27 mouse cellular contexts compared by ENCODE assay signal in genomic region chr4:101352178-101352577, GRCm38 (mm10).
"Had no signal": no experiment of that assay in that cellular context is flagged by ENCODE, and none has a peak within 500 bp of the region (broad histone marks: within the 10 kb centered on the region; RNA-seq: fewer than 3 reads in every experiment).

No protein-coding gene starts in this region.

- DNase-seq: forebrain, postnatal 0 days; gastrocnemius, postnatal 10 days; gastrocnemius, postnatal 36 days; heart, adult 11 months; heart, adult 2 months; heart, postnatal 14 days; heart, postnatal 36 days; kidney, adult 11 months; kidney, adult 8-10 months; kidney, postnatal 14 days; kidney, postnatal 36 days; layer of hippocampus, adult 9-11 months; layer of hippocampus, postnatal 36 days; left cerebral cortex, postnatal 4 days had no signal

- H3K27ac ChIP-seq: forebrain, embryonic 15.5 days; heart, embryonic 13.5 days; heart, embryonic 15.5 days; hindbrain, embryonic 13.5 days; hindbrain, embryonic 15.5 days; hindbrain, postnatal 0 days; kidney, postnatal 0 days; limb, embryonic 13.5 days; limb, embryonic 15.5 days; liver, embryonic 12.5 days; liver, embryonic 14.5 days had no signal

- H3K9me3 ChIP-seq: forebrain, embryonic 15.5 days; heart, embryonic 13.5 days; heart, embryonic 15.5 days; hindbrain, embryonic 13.5 days; hindbrain, embryonic 15.5 days; limb, embryonic 13.5 days; limb, embryonic 15.5 days; liver, embryonic 12.5 days had no signal

- H3K27me3 ChIP-seq: forebrain, embryonic 15.5 days; heart, embryonic 13.5 days; heart, embryonic 15.5 days; hindbrain, embryonic 13.5 days; hindbrain, embryonic 15.5 days; limb, embryonic 15.5 days had no signal

- H3K9ac ChIP-seq: forebrain, embryonic 15.5 days; forebrain, postnatal 0 days; heart, embryonic 13.5 days; heart, embryonic 15.5 days; hindbrain, embryonic 13.5 days; hindbrain, embryonic 15.5 days; limb, embryonic 13.5 days; limb, embryonic 15.5 days; liver, embryonic 12.5 days; liver, embryonic 14.5 days had no signal

- H3K36me3 ChIP-seq: heart, embryonic 13.5 days; heart, embryonic 15.5 days; hindbrain, embryonic 15.5 days; limb, embryonic 13.5 days; limb, embryonic 15.5 days; liver, embryonic 12.5 days had no signal

- H3K4me3 ChIP-seq: forebrain, embryonic 15.5 days; heart, adult 2 months; heart, embryonic 13.5 days; heart, embryonic 15.5 days; hindbrain, embryonic 13.5 days; hindbrain, embryonic 15.5 days; limb, embryonic 13.5 days; limb, embryonic 15.5 days; liver, embryonic 12.5 days had no signal

- ATAC-seq: forebrain, embryonic 15.5 days; forebrain, postnatal 0 days; hindbrain, postnatal 0 days; intestine, embryonic 16.5 days; liver, embryonic 12.5 days had no signal

- H3K4me2 ChIP-seq: forebrain, embryonic 15.5 days; heart, embryonic 11.5 days; heart, embryonic 13.5 days; heart, embryonic 15.5 days; hindbrain, embryonic 15.5 days; limb, embryonic 13.5 days; limb, embryonic 15.5 days; liver, embryonic 12.5 days had no signal
